Mouse (Mus musculus): ENCODE measurements at regions not wholly inside any gene's neighbourhood (a gene's known extent, or its start where the extent isn't known, plus 50 kb on each side); places are given as distances from the start of the nearest gene placed in this dataset.

- no peaks in the 10 kb centered on the region for H3K4me1 ChIP-seq (ENCODE audit: control insufficient read depth, insufficient read depth, low read length)
- H3K27me3 ChIP-seq (ENCODE audit: control insufficient read depth, insufficient read depth, low read length), result no peaks in the 10 kb centered on the region
- H3K27ac ChIP-seq (ENCODE audit: insufficient read depth, low read length), result no peak overlapping the region
- WGBS, result 89% methylated on average over 3 of the region's 3 CpGs
- TF ChIP-seq CTCF (IDR thresholded peaks at IDR 0.05; ENCODE audit: borderline replicate concordance, insufficient read depth, low read depth, low read length) (no peak), POLR2A (IDR thresholded peaks at IDR 0.05; ENCODE audit: borderline replicate concordance, insufficient read depth, low read length) (no peak)
- no peak for DNase-seq
- no peak overlapping the region for H3K4me3 ChIP-seq (replicated peaks; ENCODE audit: insufficient read depth, low read depth, low read length)
Observed at GRCm38 (mm10) chr3:140084333-140084732, 878.8 kb downstream of the Stpg2 start.

- WGBS, result 55% methylated on average over 3 of the region's 3 CpGs
- TF ChIP-seq POLR2A (IDR thresholded peaks at IDR 0.05; ENCODE audit: borderline replicate concordance, insufficient read depth, low read length) (no peak), CTCF (IDR thresholded peaks at IDR 0.05; ENCODE audit: borderline replicate concordance, insufficient read depth, low read depth, low read length) (no peak)
- Histone ChIP-seq H3K27me3 (ENCODE audit: control insufficient read depth, insufficient read depth, low read length) (no peaks in the 10 kb centered on the region), H3K27ac (ENCODE audit: insufficient read depth, low read length) (no peak overlapping the region), H3K4me3 (replicated peaks; ENCODE audit: insufficient read depth, low read depth, low read length) (no peak overlapping the region), H3K4me1 (ENCODE audit: control insufficient read depth, insufficient read depth, low read length) (no peaks in the 10 kb centered on the region)
- DNase-seq, result no peak
Observed at GRCm38 (mm10) chr3:140085385-140085784, 879.9 kb downstream of the Stpg2 start.

GRCm38 (mm10) chr3:140088019-140088418, 882.5 kb downstream of the Stpg2 start:
- TF ChIP-seq POLR2A (IDR thresholded peaks at IDR 0.05; ENCODE audit: borderline replicate concordance, insufficient read depth, low read length), result no peak
- no peak for TF ChIP-seq CTCF (IDR thresholded peaks at IDR 0.05; ENCODE audit: borderline replicate concordance, insufficient read depth, low read depth, low read length)
- 53% methylated on average over 3 of the region's 3 CpGs for WGBS
- Histone ChIP-seq H3K27ac (ENCODE audit: insufficient read depth, low read length) (no peak overlapping the region), H3K4me1 (ENCODE audit: control insufficient read depth, insufficient read depth, low read length) (no peaks in the 10 kb centered on the region), H3K4me3 (replicated peaks; ENCODE audit: insufficient read depth, low read depth, low read length) (no peak overlapping the region), H3K27me3 (ENCODE audit: control insufficient read depth, insufficient read depth, low read length) (no peaks in the 10 kb centered on the region)
- no peak for DNase-seq

GRCm38 (mm10) chr3:140091900-140092299, 886.4 kb downstream of the Stpg2 start:
- DNase-seq, result no peak
- H3K27me3 ChIP-seq (ENCODE audit: control insufficient read depth, insufficient read depth, low read length), result no peaks in the 10 kb centered on the region
- 76% methylated on average over 2 of the region's 2 CpGs for WGBS
- H3K4me3 ChIP-seq (replicated peaks; ENCODE audit: insufficient read depth, low read depth, low read length), result no peak overlapping the region
- no peak overlapping the region for H3K27ac ChIP-seq (ENCODE audit: insufficient read depth, low read length)
- H3K4me1 ChIP-seq (ENCODE audit: control insufficient read depth, insufficient read depth, low read length), result no peaks in the 10 kb centered on the region
- TF ChIP-seq CTCF (IDR thresholded peaks at IDR 0.05; ENCODE audit: borderline replicate concordance, insufficient read depth, low read depth, low read length) (no peak), POLR2A (IDR thresholded peaks at IDR 0.05; ENCODE audit: borderline replicate concordance, insufficient read depth, low read length) (no peak)

GRCm38 (mm10) chr3:140096854-140097540, 891.5 kb downstream of the Stpg2 start:
- H3K4me1 ChIP-seq (ENCODE audit: control insufficient read depth, insufficient read depth, low read length), result no peaks in the 10 kb centered on the region

GRCm38 (mm10) chr3:140109401-140109800, 903.9 kb downstream of the Stpg2 start:
- H3K27ac ChIP-seq (ENCODE audit: insufficient read depth, low read length), result no peak overlapping the region
- 40% methylated on average over 4 of the region's 4 CpGs for WGBS

More at GRCm38 (mm10) chr3:140096854-140097540, 891.5 kb downstream of the Stpg2 start:
- Histone ChIP-seq H3K4me3 (replicated peaks; ENCODE audit: insufficient read depth, low read depth, low read length) (no peak overlapping the region), H3K27me3 (ENCODE audit: control insufficient read depth, insufficient read depth, low read length) (no peaks in the 10 kb centered on the region), H3K27ac (ENCODE audit: insufficient read depth, low read length) (no peak overlapping the region)
- DNase-seq, result no peak
- no peak for TF ChIP-seq POLR2A (IDR thresholded peaks at IDR 0.05; ENCODE audit: borderline replicate concordance, insufficient read depth, low read length)

GRCm38 (mm10) chr3:140111414-140112172, 906.1 kb downstream of the Stpg2 start:
- 92% methylated on average over 9 of the region's 9 CpGs for WGBS
- TF ChIP-seq POLR2A (IDR thresholded peaks at IDR 0.05; ENCODE audit: borderline replicate concordance, insufficient read depth, low read length) (no peak), CTCF (IDR thresholded peaks at IDR 0.05; ENCODE audit: borderline replicate concordance, insufficient read depth, low read depth, low read length) (no peak)
- Histone ChIP-seq H3K4me3 (replicated peaks; ENCODE audit: insufficient read depth, low read depth, low read length) (no peak overlapping the region), H3K27ac (ENCODE audit: insufficient read depth, low read length) (no peak overlapping the region), H3K4me1 (ENCODE audit: control insufficient read depth, insufficient read depth, low read length) (no peaks in the 10 kb centered on the region), H3K27me3 (ENCODE audit: control insufficient read depth, insufficient read depth, low read length) (no peaks in the 10 kb centered on the region)
- DNase-seq, result no peak

More at GRCm38 (mm10) chr3:140109401-140109800, 903.9 kb downstream of the Stpg2 start:
- DNase-seq, result peak in 1 of 2 experiments; percentile 37
- Histone ChIP-seq H3K27me3 (ENCODE audit: control insufficient read depth, insufficient read depth, low read length) (no peaks in the 10 kb centered on the region), H3K4me3 (replicated peaks; ENCODE audit: insufficient read depth, low read depth, low read length) (no peak overlapping the region), H3K4me1 (ENCODE audit: control insufficient read depth, insufficient read depth, low read length) (no peaks in the 10 kb centered on the region)
- TF ChIP-seq POLR2A (IDR thresholded peaks at IDR 0.05; ENCODE audit: borderline replicate concordance, insufficient read depth, low read length), result no peak
- no peak for TF ChIP-seq CTCF (IDR thresholded peaks at IDR 0.05; ENCODE audit: borderline replicate concordance, insufficient read depth, low read depth, low read length)

- TF ChIP-seq CTCF (IDR thresholded peaks at IDR 0.05; ENCODE audit: borderline replicate concordance, insufficient read depth, low read depth, low read length) (no peak), POLR2A (IDR thresholded peaks at IDR 0.05; ENCODE audit: borderline replicate concordance, insufficient read depth, low read length) (no peak)
- WGBS, result 95% methylated on average over 1 of the region's 1 CpGs
- H3K27ac ChIP-seq (ENCODE audit: insufficient read depth, low read length), result no peak overlapping the region
- H3K27me3 ChIP-seq (ENCODE audit: control insufficient read depth, insufficient read depth, low read length), result no peaks in the 10 kb centered on the region
- H3K4me3 ChIP-seq (replicated peaks; ENCODE audit: insufficient read depth, low read depth, low read length), result no peak overlapping the region
- H3K4me1 ChIP-seq (ENCODE audit: control insufficient read depth, insufficient read depth, low read length), result no peaks in the 10 kb centered on the region
- DNase-seq, result no peak
Observed at GRCm38 (mm10) chr3:140115116-140115515, 909.6 kb downstream of the Stpg2 start.

All from cerebellum, adult 2 months (tissue).